Mouse (Mus musculus) neural tube, embryonic 12.5 days (tissue): ENCODE measurements around the gene Gm38100. TPM values are rescaled to one million over a fixed set of nuclear protein-coding genes. Genes with fewer than 3 reads are reported as not detected.

Experiments
- ATAC-seq: fragments of 200-750 bp; cut with Nextera tagmentation; 2 replicates; pipeline ENCODE4 v1.8.0; 2017; ENCODE audit warnings: low read depth, mild to moderate bottlenecking, moderate TSS enrichment, moderate library complexity; ENCODE audit not compliant: low FRiP score
- H3K27ac ChIP-seq: fragments of 300-500 bp; sonication (generic); 2 replicates; pipeline ENCODE4 v1.5.1; 2016
- H3K27me3 ChIP-seq: fragments of 300-500 bp; sonication (generic); replicated peaks from 2 replicates; pipeline ENCODE4 v1.6.1; 2016; ENCODE audit warnings: mild to moderate bottlenecking
- H3K36me3 ChIP-seq: fragments of 300-500 bp; sonication (generic); 2 replicates; pipeline ENCODE4 v1.6.1; 2016; ENCODE audit warnings: mild to moderate bottlenecking
- H3K4me1 ChIP-seq: fragments of 300-500 bp; sonication (generic); 2 replicates; pipeline ENCODE4 v1.6.1; 2016
- H3K4me2 ChIP-seq: fragments of 300-500 bp; sonication (generic); replicated peaks from 2 replicates; pipeline ENCODE4 v1.6.1; 2016; ENCODE audit warnings: mild to moderate bottlenecking
- H3K4me3 ChIP-seq: fragments of 300-500 bp; sonication (generic); 2 replicates; pipeline ENCODE4 v1.5.1; 2016
- H3K9ac ChIP-seq: fragments of 300-500 bp; sonication (generic); 2 replicates; pipeline ENCODE4 v1.6.1; 2016; ENCODE audit warnings: mild to moderate bottlenecking
- H3K9me3 ChIP-seq: fragments of 300-500 bp; sonication (generic); 2 replicates; pipeline ENCODE4 v1.6.1; 2016; ENCODE audit warnings: mild to moderate bottlenecking
- WGBS: fragments of 180-500 bp; shearing (Covaris S2); methylation state at CpG from one replicate; pipeline ENCODE4 v1.1.7; 2016; 5-methylcytosine and 5-hydroxymethylcytosine counted together
- polyA plus RNA-seq: library from polyadenylated mRNA; unstranded; fragments of >200 nt; fragmentation: Nextera tagmentation; extraction: Ambion mirVana; gene quantifications from 2 replicates; pipeline ENCODE4 v1.2.1, GENCODE M21; 2016

Gm38100 gene
- polyA plus RNA-seq, 1 experiment from 2014 or later = not detected

GRCm38 (mm10) chr1:175923848-175924787 is 4.0 kb downstream of the Gm38100 start:
- Histone ChIP-seq H3K27me3 (no peaks in the 10 kb centered on the region), H3K4me3 (no peak overlapping the region), H3K4me1 (no peaks in the 10 kb centered on the region), H3K36me3 (no peaks in the 10 kb centered on the region), H3K27ac (no peak overlapping the region), H3K4me2 (no peak overlapping the region), H3K9me3 (no peaks in the 10 kb centered on the region), H3K9ac (no peak overlapping the region)
- 54% methylated on average over 7 of the region's 7 CpGs for WGBS
- ATAC-seq = 0 out of 2 replicates have a peak, but pooled peaks have one; percentile 74

DNA sequence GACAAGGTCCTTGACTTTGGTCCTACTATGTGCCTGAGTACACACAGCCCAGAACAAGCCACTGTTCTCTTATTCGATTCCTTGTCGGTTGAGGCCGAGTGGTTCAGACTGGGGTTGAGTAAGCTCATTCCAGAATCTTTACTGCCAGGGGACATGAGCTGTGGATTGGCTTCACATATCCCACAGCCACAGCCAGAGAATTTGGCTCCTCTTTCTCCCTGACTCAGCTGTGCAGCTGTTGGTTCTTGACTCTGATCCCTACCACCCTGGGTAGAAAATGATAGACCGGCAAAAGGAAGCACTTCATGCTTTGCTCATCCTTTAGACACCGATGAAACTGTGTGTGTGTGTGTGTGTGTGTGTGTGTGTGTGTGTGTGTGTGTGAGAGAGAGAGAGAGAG is 11.3 kb downstream of the Gm38100 start:
- 95% methylated on average over 5 of the region's 5 CpGs for WGBS
- no peak overlapping the region for H3K27ac ChIP-seq
- H3K9ac ChIP-seq = no peak overlapping the region
- H3K4me2 ChIP-seq = no peak overlapping the region
- H3K9me3 ChIP-seq = no peaks in the 10 kb centered on the region
- no peak overlapping the region for H3K4me3 ChIP-seq
- no peaks in the 10 kb centered on the region for H3K36me3 ChIP-seq
- no peaks in the 10 kb centered on the region for H3K27me3 ChIP-seq
- H3K4me1 ChIP-seq = no peaks in the 10 kb centered on the region
- ATAC-seq = no peak

- no peaks in the 10 kb centered on the region for H3K4me1 ChIP-seq
- H3K4me3 ChIP-seq = no peak overlapping the region
- H3K4me2 ChIP-seq = peak overlapping the region; percentile 45
- H3K9ac ChIP-seq = no peak overlapping the region
- H3K27ac ChIP-seq = no peak overlapping the region
- ATAC-seq = peak; percentile 69
- no peaks in the 10 kb centered on the region for H3K9me3 ChIP-seq
- 14% methylated on average over 11 of the region's 11 CpGs for WGBS
- no peaks in the 10 kb centered on the region for H3K27me3 ChIP-seq
- H3K36me3 ChIP-seq = no peaks in the 10 kb centered on the region
Observed at GRCm38 (mm10) chr1:175936282-175936737, 16.2 kb downstream of the Gm38100 start.

GRCm38 (mm10) chr1:175938731-175939130 is 18.6 kb downstream of the Gm38100 start:
- no peaks in the 10 kb centered on the region for H3K4me1 ChIP-seq
- H3K4me3 ChIP-seq = no peak overlapping the region
- no peak for ATAC-seq
- WGBS = 87% methylated on average over 3 of the region's 3 CpGs
- no peaks in the 10 kb centered on the region for H3K27me3 ChIP-seq
- H3K36me3 ChIP-seq = no peaks in the 10 kb centered on the region
- no peak overlapping the region for H3K27ac ChIP-seq
- no peaks in the 10 kb centered on the region for H3K9me3 ChIP-seq
- no peak overlapping the region for H3K9ac ChIP-seq
- H3K4me2 ChIP-seq = no peak overlapping the region

- 94% methylated on average over 7 of the region's 7 CpGs for WGBS
- Histone ChIP-seq H3K27me3 (no peaks in the 10 kb centered on the region), H3K4me2 (no peak overlapping the region)
Observed at GRCm38 (mm10) chr1:175943168-175943567, 23.0 kb downstream of the Gm38100 start.

DNA sequence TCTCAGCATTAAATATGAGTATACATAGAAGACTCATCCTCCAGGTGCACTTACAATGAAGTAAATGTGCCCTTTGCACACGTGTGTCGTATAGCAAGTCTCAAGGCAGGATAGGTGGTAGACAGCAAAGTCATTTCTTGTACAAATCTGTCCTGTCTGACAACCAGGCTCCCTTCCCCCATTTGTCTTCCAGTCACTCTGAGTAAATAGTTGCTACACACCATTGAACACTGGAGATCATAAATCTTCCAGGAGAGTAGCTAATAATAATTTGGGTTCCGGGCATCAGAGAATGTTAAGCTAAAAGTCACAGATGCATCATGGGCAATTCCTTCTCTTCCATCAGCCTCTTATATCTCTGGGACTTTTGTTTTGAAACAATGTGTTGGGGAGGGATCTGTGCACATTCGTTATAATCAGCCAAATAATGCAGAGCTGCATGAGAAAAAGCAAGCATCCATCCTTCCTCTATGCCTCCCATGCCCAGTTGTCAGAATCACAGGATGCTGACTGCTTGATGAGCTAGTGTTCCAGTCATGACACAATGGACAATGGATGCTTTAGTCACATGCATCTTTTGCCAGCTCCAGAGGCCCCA is 26.7 kb downstream of the Gm38100 start:
- WGBS = 59% methylated on average over 4 of the region's 4 CpGs
- peak; percentile 45; the same call in 1 of the 2 replicates for ATAC-seq
- H3K9ac ChIP-seq = no peak overlapping the region
- H3K4me2 ChIP-seq = no peak overlapping the region
- no peaks in the 10 kb centered on the region for H3K9me3 ChIP-seq
- H3K4me3 ChIP-seq = no peak overlapping the region
- no peaks in the 10 kb centered on the region for H3K36me3 ChIP-seq
- H3K27me3 ChIP-seq = no peaks in the 10 kb centered on the region
- no peak overlapping the region for H3K27ac ChIP-seq
- H3K4me1 ChIP-seq = no peaks in the 10 kb centered on the region

More at GRCm38 (mm10) chr1:175943168-175943567, 23.0 kb downstream of the Gm38100 start:
- Histone ChIP-seq H3K27ac (no peak overlapping the region), H3K9ac (no peak overlapping the region), H3K4me1 (no peaks in the 10 kb centered on the region), H3K9me3 (no peaks in the 10 kb centered on the region), H3K36me3 (no peaks in the 10 kb centered on the region), H3K4me3 (no peak overlapping the region)
- no peak for ATAC-seq

DNA sequence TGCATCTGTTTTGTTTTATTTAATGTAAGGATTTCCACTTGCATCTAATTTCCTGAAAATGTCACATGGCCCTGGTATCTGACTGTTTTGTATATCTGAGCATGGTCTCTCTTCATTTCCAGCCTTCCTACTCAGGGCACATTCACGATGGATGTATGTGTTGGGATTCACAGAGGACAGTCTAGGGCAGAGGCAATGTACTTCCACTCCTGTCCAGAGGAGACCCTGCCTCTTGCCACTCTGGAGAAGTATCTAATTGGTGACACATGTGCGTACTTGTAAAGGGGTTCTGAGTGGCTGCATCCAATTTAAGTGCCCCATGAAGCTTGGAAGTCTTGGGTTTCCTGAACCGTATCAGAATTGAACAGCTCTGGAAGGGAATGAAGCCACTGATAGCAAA is 30.3 kb downstream of the Gm38100 start:
- no peak overlapping the region for H3K9ac ChIP-seq
- H3K9me3 ChIP-seq = 0 out of 2 replicates have a peak, but pooled peaks cover 4% of the 10 kb centered on the region
- no peak overlapping the region for H3K27ac ChIP-seq
- WGBS = 79% methylated on average over 3 of the region's 3 CpGs
- no peaks in the 10 kb centered on the region for H3K4me1 ChIP-seq
- no peak overlapping the region for H3K4me3 ChIP-seq
- H3K27me3 ChIP-seq = no peaks in the 10 kb centered on the region
- ATAC-seq = no peak
- no peaks in the 10 kb centered on the region for H3K36me3 ChIP-seq
- H3K4me2 ChIP-seq = no peak overlapping the region

- Histone ChIP-seq H3K27ac (no peak overlapping the region), H3K9ac (no peak overlapping the region), H3K27me3 (no peaks in the 10 kb centered on the region), H3K9me3 (0 out of 2 replicates have a peak, but pooled peaks cover 4% of the 10 kb centered on the region), H3K4me1 (no peaks in the 10 kb centered on the region), H3K36me3 (no peaks in the 10 kb centered on the region), H3K4me3 (no peak overlapping the region), H3K4me2 (no peak overlapping the region)
- WGBS = 93% methylated on average over 2 of the region's 2 CpGs
- ATAC-seq = no peak
Observed at GRCm38 (mm10) chr1:175950851-175951250, 30.7 kb downstream of the Gm38100 start.

GRCm38 (mm10) chr1:175961786-175962185 is 41.7 kb downstream of the Gm38100 start:
- Histone ChIP-seq H3K4me2 (no peak overlapping the region), H3K27ac (no peak overlapping the region), H3K9me3 (no peaks in the 10 kb centered on the region), H3K4me1 (no peaks in the 10 kb centered on the region), H3K36me3 (no peaks in the 10 kb centered on the region), H3K4me3 (no peak overlapping the region), H3K27me3 (no peaks in the 10 kb centered on the region), H3K9ac (no peak overlapping the region)
- WGBS = 84% methylated on average over 2 of the region's 2 CpGs
- ATAC-seq = no peak

DNA sequence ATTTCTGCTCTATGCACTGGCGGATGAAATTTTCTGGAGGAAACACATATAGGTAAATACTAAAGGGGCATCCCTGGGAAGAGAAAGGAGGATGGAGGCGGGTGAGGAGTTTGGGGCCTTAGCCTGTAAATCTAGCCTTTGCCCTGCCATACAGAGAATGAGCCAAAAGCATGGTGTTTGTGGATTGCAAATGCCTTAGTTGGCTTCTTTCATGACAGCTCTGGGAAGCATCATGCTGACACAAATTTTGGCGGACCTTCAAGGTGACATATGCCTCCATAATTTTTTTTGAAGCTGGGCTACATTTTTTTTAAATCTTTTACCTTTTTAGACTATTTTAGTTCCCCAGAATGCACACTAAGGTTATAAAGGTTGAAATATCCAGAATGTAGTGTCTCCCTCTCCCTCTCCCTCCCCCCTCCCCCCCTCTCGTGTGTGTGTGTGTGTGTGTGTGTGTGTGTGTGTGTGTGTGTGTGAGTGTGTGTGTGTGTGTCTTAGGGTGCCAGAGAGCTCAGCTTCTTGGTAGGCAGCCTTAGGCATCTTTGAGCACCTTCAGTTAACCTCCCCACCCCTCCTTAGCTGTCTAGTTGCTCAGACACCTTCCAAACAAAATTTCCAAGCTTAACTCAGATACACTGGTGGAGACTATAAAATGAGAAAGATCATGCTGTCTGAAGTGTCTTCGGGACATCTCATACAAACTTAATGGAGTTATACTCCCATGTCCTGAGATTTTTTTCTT is 47.0 kb downstream of the Gm38100 start:
- no peaks in the 10 kb centered on the region for H3K4me1 ChIP-seq
- 90% methylated on average over 4 of the region's 5 CpGs for WGBS
- no peak overlapping the region for H3K27ac ChIP-seq
- no peak overlapping the region for H3K4me2 ChIP-seq
- no peaks in the 10 kb centered on the region for H3K27me3 ChIP-seq
- ATAC-seq = no peak
- no peak overlapping the region for H3K9ac ChIP-seq
- H3K36me3 ChIP-seq = no peaks in the 10 kb centered on the region
- no peak overlapping the region for H3K4me3 ChIP-seq
- no peaks in the 10 kb centered on the region for H3K9me3 ChIP-seq

DNA sequence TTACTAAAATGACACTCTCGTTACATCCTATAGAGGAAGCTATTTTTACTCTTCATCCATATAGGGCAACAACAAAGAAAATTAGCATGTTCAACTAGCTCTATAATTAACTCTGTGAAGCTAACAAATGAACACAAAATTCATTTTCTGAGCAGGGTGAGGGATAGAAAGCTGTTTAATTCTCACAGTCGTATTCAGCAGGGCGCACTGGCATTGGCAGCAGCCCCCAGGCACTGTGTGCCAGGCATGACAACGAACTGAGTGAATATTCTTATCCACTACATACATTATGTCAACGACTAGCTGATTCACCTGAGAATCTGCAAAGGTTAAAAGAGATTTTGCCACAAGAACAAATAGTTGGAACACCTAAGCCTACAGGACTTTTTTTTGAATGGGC is 50.6 kb downstream of the Gm38100 start:
- Histone ChIP-seq H3K27me3 (no peaks in the 10 kb centered on the region), H3K4me3 (no peak overlapping the region), H3K9ac (no peak overlapping the region), H3K36me3 (no peaks in the 10 kb centered on the region), H3K4me2 (no peak overlapping the region), H3K9me3 (no peaks in the 10 kb centered on the region), H3K27ac (no peak overlapping the region), H3K4me1 (no peaks in the 10 kb centered on the region)
- 80% methylated on average over 5 of the region's 5 CpGs for WGBS
- ATAC-seq = no peak
